ENCODE assay signal across 22 mouse cellular contexts in the genomic region with DNA sequence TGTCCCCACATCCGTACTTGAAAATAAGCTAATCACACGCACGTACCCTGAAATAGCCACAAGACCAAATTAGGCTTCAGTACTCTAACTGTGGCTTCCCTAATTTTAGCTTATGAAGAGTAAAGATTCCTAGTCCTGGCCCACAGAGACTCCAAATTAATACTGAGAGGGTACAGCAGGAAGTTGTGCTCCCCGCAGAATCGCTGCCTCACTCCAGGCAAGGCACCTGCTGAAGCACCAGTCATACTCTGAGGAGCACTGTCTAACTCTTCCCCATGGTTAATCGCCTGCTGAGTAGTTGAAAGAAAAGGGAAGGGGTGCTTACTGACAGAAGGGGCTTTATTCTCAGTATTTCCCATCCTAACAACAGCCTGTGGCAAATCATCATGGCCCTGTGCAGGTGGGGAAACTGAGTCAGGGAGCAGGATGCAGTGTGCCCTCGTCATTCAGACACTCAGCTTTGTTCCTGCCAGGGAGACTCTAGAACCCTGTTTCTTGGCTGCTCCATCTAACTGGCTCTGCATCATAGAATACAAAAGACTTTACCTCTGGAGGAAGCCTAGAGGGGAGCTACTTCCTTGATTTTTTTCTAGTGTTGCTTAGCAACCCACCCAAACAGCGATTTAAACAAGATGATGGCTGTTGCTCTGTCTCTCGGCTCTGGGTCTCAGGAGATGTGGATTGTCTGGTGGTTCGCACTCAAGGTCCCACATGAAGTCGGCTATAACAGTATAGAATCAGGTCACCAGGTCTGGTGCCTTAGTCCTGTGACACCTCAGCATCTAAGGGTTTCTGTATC.
DNase-seq lines count a peak whose midpoint lies in the region; ATAC-seq lines count a peak whose summit lies in the region.
"Had no signal": no experiment of that assay in that cellular context is flagged by ENCODE, and none has a peak within 500 bp of the region (broad histone marks: within the 10 kb centered on the region; RNA-seq: fewer than 3 reads in every experiment).

No protein-coding gene starts in this region.

- H3K9me3 ChIP-seq in heart, embryonic 10.5 days = no peaks in the 10 kb centered on the region
- no peaks in the 10 kb centered on the region for H3K9me3 ChIP-seq in hindbrain, embryonic 13.5 days
- H3K9me3 ChIP-seq: hindbrain, embryonic 15.5 days; limb, embryonic 13.5 days; stomach, embryonic 15.5 days had no signal

- H3K4me1 ChIP-seq in heart, embryonic 10.5 days = peaks cover 9% of the 10 kb centered on the region
- H3K4me1 ChIP-seq in hindbrain, embryonic 13.5 days (replicated peaks) = peaks cover 23% of the 10 kb centered on the region
- H3K4me1 ChIP-seq: limb, embryonic 13.5 days; stomach, embryonic 15.5 days had no signal

- H3K9ac ChIP-seq in hindbrain, embryonic 13.5 days = no peak overlapping the region
- H3K9ac ChIP-seq: hindbrain, embryonic 15.5 days; limb, embryonic 13.5 days; liver, embryonic 14.5 days; stomach, embryonic 15.5 days had no signal

- no peak overlapping the region for H3K4me2 ChIP-seq in hindbrain, embryonic 13.5 days
- H3K4me2 ChIP-seq: hindbrain, embryonic 15.5 days; limb, embryonic 13.5 days; stomach, embryonic 15.5 days had no signal

- no peak overlapping the region for H3K4me3 ChIP-seq in heart, embryonic 10.5 days
- no peak overlapping the region for H3K4me3 ChIP-seq in hindbrain, embryonic 13.5 days
- H3K4me3 ChIP-seq: hindbrain, embryonic 15.5 days; limb, embryonic 13.5 days; stomach, embryonic 15.5 days had no signal

- DNase-seq in heart, embryonic 10.5 days (ENCODE audit: low spot score) = no peak
- DNase-seq in heart, postnatal 4 days = no peak
- DNase-seq in retina, postnatal 1 day = peak; percentile 19
- no peak for DNase-seq in retina, embryonic 14.5 days (ENCODE audit: low spot score)
- peak; percentile 42 for DNase-seq in splenic B cell, adult 2 months (ENCODE audit: low read depth, low spot score)
- no peak for DNase-seq in liver
- DNase-seq: adrenal gland, postnatal 10 days; cerebellum, adult 8-10 months; gastrocnemius, postnatal 25 days; kidney, adult 11 months; right cerebral cortex, postnatal 14 days; thymus, adult 18-20 months; thymus, postnatal 4 days had no signal

- WGBS in heart, embryonic 10.5 days = 66% methylated on average over 11 of the region's 11 CpGs
- WGBS in hindbrain, embryonic 13.5 days = 71% methylated on average over 11 of the region's 11 CpGs

- H3K27ac ChIP-seq in heart, embryonic 10.5 days = peak overlapping the region; percentile 36; the same call in 1 of the 2 replicates
- no peak overlapping the region for H3K27ac ChIP-seq in hindbrain, embryonic 13.5 days
- H3K27ac ChIP-seq: hindbrain, embryonic 15.5 days; kidney, postnatal 0 days; limb, embryonic 13.5 days; liver, embryonic 14.5 days; stomach, embryonic 15.5 days had no signal

- 0 out of 2 replicates have a peak, but pooled peaks cover 2% of the 10 kb centered on the region for H3K36me3 ChIP-seq in heart, embryonic 10.5 days
- no peaks in the 10 kb centered on the region for H3K36me3 ChIP-seq in splenic B cell, adult 2 months (ENCODE audit: control insufficient read depth, insufficient read depth, low read length, poor library complexity, severe bottlenecking)
- H3K36me3 ChIP-seq in hindbrain, embryonic 13.5 days = peaks cover 11% of the 10 kb centered on the region; the same call in 1 of the 2 replicates
- H3K36me3 ChIP-seq: limb, embryonic 13.5 days; stomach, embryonic 15.5 days had no signal

- peaks cover 12% of the 10 kb centered on the region for H3K27me3 ChIP-seq in heart, embryonic 10.5 days (ENCODE audit: insufficient read depth, poor library complexity, severe bottlenecking)
- H3K27me3 ChIP-seq in splenic B cell, adult 2 months (ENCODE audit: control insufficient read depth, insufficient read depth, low read length, poor library complexity, severe bottlenecking) = no peaks in the 10 kb centered on the region
- H3K27me3 ChIP-seq in hindbrain, embryonic 13.5 days = 0 out of 2 replicates have a peak, but pooled peaks cover 3% of the 10 kb centered on the region
- H3K27me3 ChIP-seq: hindbrain, embryonic 15.5 days; stomach, embryonic 15.5 days had no signal

- ATAC-seq in common myeloid progenitor, adult 5-6 weeks (replicated peaks; ENCODE audit: low read depth, poor library complexity, severe bottlenecking) = peak; percentile 78
- ATAC-seq in hindbrain, embryonic 13.5 days (ENCODE audit: low FRiP score) = no peak
- ATAC-seq: activated CD4-positive, CD25-positive, alpha-beta regulatory T cell, adult 4 months; Patski had no signal

Comparison
In these comparisons a context has a peak if more than half of its experiments do, and no peak if none do; other contexts are left out.
1. DNase-seq: peak in retina, postnatal 1 day (single experiment) and splenic B cell, adult 2 months (single experiment); none in heart, embryonic 10.5 days (single experiment), heart, postnatal 4 days (single experiment), retina, embryonic 14.5 days (single experiment) and liver (single experiment).